Mouse (Mus musculus) liver, postnatal 0 days (tissue): ENCODE results near the gene Ltbp1.

Experiments
- CTCF ChIP-seq: sonication (generic); IDR thresholded peaks from 2 replicates; pipeline ENCODE4 v1.5.1; 2016; ENCODE audit warnings: antibody characterized with exemption, low read depth
- EP300 ChIP-seq: IDR thresholded peaks from 2 replicates; pipeline ENCODE4 v1.6.1; 2016; ENCODE audit warnings: antibody characterized with exemption, low read depth, mild to moderate bottlenecking

DNA sequence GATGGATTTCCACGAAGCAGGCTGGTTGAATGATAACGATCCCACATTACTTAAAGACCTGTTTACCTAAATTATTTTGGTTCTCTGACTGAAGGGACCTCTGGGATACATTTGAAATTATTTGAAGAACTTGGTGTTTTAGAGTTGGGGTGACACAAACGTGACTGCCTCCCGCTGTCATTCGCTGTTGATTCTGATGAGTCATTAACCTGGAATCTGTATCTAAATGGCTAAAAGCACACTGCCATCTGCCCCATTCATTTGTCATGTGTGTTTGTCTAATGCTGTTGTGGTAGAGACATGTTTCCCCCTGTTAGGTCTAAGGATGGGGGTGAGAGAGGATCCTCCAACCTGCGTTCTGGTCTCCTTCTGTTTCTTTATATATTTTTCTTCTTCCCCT, 245.2 kb downstream of the Ltbp1 start:
- no peak for TF ChIP-seq EP300
- TF ChIP-seq CTCF = no peak
